In the genomic region with DNA sequence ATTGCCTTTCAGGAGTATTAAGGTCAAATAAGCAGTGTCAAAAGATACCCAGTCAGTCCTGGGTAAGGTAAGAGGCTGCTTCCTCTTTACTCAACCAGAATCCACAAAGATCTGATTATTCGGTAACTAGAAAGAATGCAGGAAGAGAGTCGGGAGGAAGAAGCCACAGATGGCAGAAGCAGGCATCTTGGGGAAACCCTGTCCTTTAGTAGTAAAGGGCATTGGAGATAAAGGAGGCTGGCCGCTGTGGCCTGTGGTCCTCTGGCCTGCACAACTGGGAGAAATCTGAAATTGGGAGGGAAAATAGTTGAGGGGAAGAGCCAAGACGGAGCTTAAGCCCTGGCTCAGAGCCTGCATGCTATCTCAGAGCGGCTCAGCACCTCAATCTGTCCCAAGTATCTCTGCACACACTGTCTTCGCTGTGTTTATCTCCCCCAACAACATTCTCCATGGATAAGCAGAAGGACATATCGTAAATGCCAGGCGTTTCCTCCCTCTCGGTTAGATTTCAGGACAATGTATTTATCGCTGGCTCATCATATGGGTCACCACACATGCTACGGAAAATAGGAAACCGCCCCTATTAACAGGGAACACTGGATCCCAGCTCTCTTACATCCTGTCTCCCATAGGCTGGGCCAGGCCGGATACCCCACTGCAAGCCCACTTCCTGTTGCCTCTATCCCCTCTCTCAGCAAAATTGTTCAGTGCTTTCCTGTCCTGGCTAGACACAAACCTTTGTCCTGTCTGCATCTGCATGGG, we compare ENCODE assay signal across 9 mouse cellular contexts. TPM values are rescaled to one million over a fixed set of nuclear protein-coding genes. Genes with fewer than 3 reads are reported as not detected.
DNase-seq lines count a peak whose midpoint lies in the region; ATAC-seq and TF ChIP-seq lines count a peak whose summit lies in the region.
"Had no signal": no experiment of that assay in that cellular context is flagged by ENCODE, and none has a peak within 500 bp of the region (broad histone marks: within the 10 kb centered on the region; RNA-seq: fewer than 3 reads in every experiment).

No protein-coding gene starts in this region.

- no peaks in the 10 kb centered on the region for H3K36me3 ChIP-seq in megakaryocyte, embryonic 14.5 days (replicated peaks; ENCODE audit: low read length)
- H3K36me3 ChIP-seq in heart, embryonic 14.5 days (ENCODE audit: control insufficient read depth, insufficient read depth, low read length) = no peaks in the 10 kb centered on the region
- no peaks in the 10 kb centered on the region for H3K36me3 ChIP-seq in liver, embryonic 14.5 days (replicated peaks; ENCODE audit: control insufficient read depth, insufficient read depth, low read depth)
- H3K36me3 ChIP-seq: hindbrain, embryonic 13.5 days had no signal

- peak in 2 of 3 experiments; percentile 70 to 72 for DNase-seq in liver, embryonic 14.5 days (ENCODE audit: low read depth in 3 of 3, low spot score in 3 of 3)
- DNase-seq in thymus, postnatal 14 days = peak; percentile 61
- DNase-seq in cerebellum, postnatal 14 days = no peak
- no peak for DNase-seq in Muller cell, postnatal 12 days (ENCODE audit: inconsistent ontology term)
- DNase-seq: retina, postnatal 1 day had no signal

- peak overlapping the region; percentile 45 to 78 for H3K27ac ChIP-seq in heart, embryonic 14.5 days (replicated peaks in 1 of 2; ENCODE audit: control insufficient read depth in 1 of 2, insufficient read depth in 1 of 2, low read depth in 2 of 2, low read length in 2 of 2)
- H3K27ac ChIP-seq in liver, embryonic 14.5 days = no peak overlapping the region
- H3K27ac ChIP-seq: hindbrain, embryonic 13.5 days had no signal

- H3K4me1 ChIP-seq in megakaryocyte, embryonic 14.5 days = peaks cover 42% of the 10 kb centered on the region
- peaks cover 42% of the 10 kb centered on the region in 2 experiments for H3K4me1 ChIP-seq in heart, embryonic 14.5 days (ENCODE audit: control insufficient read depth in 2 of 2, insufficient read depth in 2 of 2, low read length in 2 of 2)
- H3K4me1 ChIP-seq in liver, embryonic 14.5 days (replicated peaks; ENCODE audit: control insufficient read depth in 2 of 2, insufficient read depth in 2 of 2, low read length in 1 of 2) = peaks cover 3 to 22% of the 10 kb centered on the region in 2 experiments; a peak in 3 of 4 replicates

- peaks cover 65% of the 10 kb centered on the region for H3K27me3 ChIP-seq in megakaryocyte, embryonic 14.5 days (replicated peaks)
- H3K27me3 ChIP-seq in heart, embryonic 14.5 days (ENCODE audit: control insufficient read depth, insufficient read depth, low read length) = no peaks in the 10 kb centered on the region
- no peaks in the 10 kb centered on the region; the same call in 1 of the 2 replicates for H3K27me3 ChIP-seq in liver, embryonic 14.5 days (ENCODE audit: control insufficient read depth, insufficient read depth, low read length)
- H3K27me3 ChIP-seq: hindbrain, embryonic 13.5 days had no signal

- H3K4me3 ChIP-seq in megakaryocyte, embryonic 14.5 days (replicated peaks) = peak overlapping the region; percentile 76
- no peak overlapping the region for H3K4me3 ChIP-seq in heart, embryonic 14.5 days (ENCODE audit: control insufficient read depth in 1 of 2, insufficient read depth in 1 of 2, low read depth in 1 of 2, low read length in 2 of 2)
- no peak overlapping the region for H3K4me3 ChIP-seq in liver, embryonic 14.5 days (ENCODE audit: insufficient read depth in 1 of 2, low read depth in 2 of 2, low read length in 2 of 2)
- H3K4me3 ChIP-seq: hindbrain, embryonic 13.5 days had no signal

- TF ChIP-seq EP300 in liver, embryonic 14.5 days (IDR thresholded peaks at IDR 0.05; ENCODE audit: low read depth) = peak; percentile 83

- H3K9me3 ChIP-seq in megakaryocyte, embryonic 14.5 days = 0 out of 2 replicates have a peak, but pooled peaks cover 3% of the 10 kb centered on the region
- H3K9me3 ChIP-seq in heart, embryonic 14.5 days (ENCODE audit: control insufficient read depth, low read length) = no peaks in the 10 kb centered on the region
- H3K9me3 ChIP-seq in liver, embryonic 14.5 days (ENCODE audit: control insufficient read depth, low read length) = no peaks in the 10 kb centered on the region
- H3K9me3 ChIP-seq: hindbrain, embryonic 13.5 days had no signal

- TF ChIP-seq CTCF in liver, embryonic 14.5 days (IDR thresholded peaks at IDR 0.05; ENCODE audit: low read depth) = no peak

- no peak for ATAC-seq in megakaryocyte, adult 5-6 weeks (ENCODE audit: poor library complexity, severe bottlenecking)
- peak; percentile 78 for ATAC-seq in heart, embryonic 14.5 days (ENCODE audit: insufficient number of reproducible peaks, insufficient read depth, low FRiP score, low read depth)
- peak; percentile 80 for ATAC-seq in liver, embryonic 14.5 days (ENCODE audit: insufficient read depth)

- H3K9ac ChIP-seq in heart, embryonic 14.5 days (ENCODE audit: low read length) = no peak overlapping the region
- H3K9ac ChIP-seq in liver, embryonic 14.5 days (replicated peaks) = no peak overlapping the region
- H3K9ac ChIP-seq: hindbrain, embryonic 13.5 days had no signal

- 31% methylated on average over 13 of the region's 13 CpGs for WGBS in heart, embryonic 14.5 days
- 8% methylated on average over 13 of the region's 13 CpGs for WGBS in liver, embryonic 14.5 days (ENCODE audit: insufficient replicate concordance)

- no peak overlapping the region for H3K4me2 ChIP-seq in heart, embryonic 14.5 days (ENCODE audit: low read length)
- no peak overlapping the region for H3K4me2 ChIP-seq in liver, embryonic 14.5 days (ENCODE audit: low read depth)
- H3K4me2 ChIP-seq: hindbrain, embryonic 13.5 days had no signal

RNA-seq across cellular contexts. Expression of gene Myzap, which starts 14.3 kb away (rescaled TPM):
- 0.07 TPM in 1 of 2 replicates, not detected in the other for polyA plus RNA-seq in megakaryocyte, embryonic 14.5 days (2012; ENCODE audit: insufficient read depth, low replicate concordance)
- total RNA-seq in megakaryocyte, adult 5-6 weeks (2015) = 0.27 TPM in 1 of 2 replicates, not detected in the other
- total RNA-seq in megakaryocyte, adult 5-6 weeks (2017) = 0.51 TPM in 1 of 2 replicates, not detected in the other
- 125 and 136 TPM in 2 replicates for polyA plus RNA-seq in heart, embryonic 14.5 days (2014; fragmentation: Nextera tagmentation; extraction: Ambion mirVana)
- polyA plus RNA-seq in liver, embryonic 14.5 days (2012; rRNA removed) = 0.82 and 1.8 TPM in 2 replicates
- 1.6 and 2.5 TPM in 2 replicates for polyA plus RNA-seq in liver, embryonic 14.5 days (2014; fragmentation: Nextera tagmentation; extraction: Ambion mirVana)

Comparison
In these comparisons a context has a peak if more than half of its experiments do, and no peak if none do; other contexts are left out.
1. DNase-seq: peak in liver, embryonic 14.5 days (2 of 3) and thymus, postnatal 14 days (single experiment); none in cerebellum, postnatal 14 days (0 of 2) and Muller cell, postnatal 12 days (single experiment).
2. RNA of gene Myzap, which starts 14.3 kb away (polyA plus RNA-seq): 125 to 136 TPM in heart, embryonic 14.5 days; 0.82 to 2.5 TPM in liver, embryonic 14.5 days and 0.07 TPM in megakaryocyte, embryonic 14.5 days; every median in the first group is over 10 times any median in the second.